ENCODE assay signal across 10 mouse cellular contexts in the genomic region with DNA sequence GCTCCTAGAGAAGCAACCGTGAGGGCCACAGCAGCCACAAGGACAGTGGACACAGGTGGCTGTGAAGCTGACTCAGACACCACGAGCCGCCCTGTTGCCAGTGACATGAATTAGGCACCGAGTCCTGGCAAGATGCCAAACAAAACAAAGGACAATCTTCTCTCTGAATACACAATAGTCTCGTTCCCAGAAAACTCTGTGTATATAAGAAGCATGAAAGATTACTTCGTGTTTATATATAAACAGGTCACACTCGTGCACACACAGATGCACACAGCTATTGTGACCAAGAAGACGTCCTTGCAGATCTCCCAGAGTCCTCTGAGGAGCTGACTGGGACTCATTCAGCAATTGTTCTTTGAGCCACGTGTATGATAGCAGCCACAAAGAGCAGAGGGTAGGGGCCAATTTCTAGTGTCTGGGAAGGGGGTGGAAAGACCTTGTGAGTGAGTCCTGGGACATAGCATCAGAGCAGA. TPM values are rescaled to one million over a fixed set of nuclear protein-coding genes. Genes with fewer than 3 reads are reported as not detected.
DNase-seq lines count a peak whose midpoint lies in the region; ATAC-seq and TF ChIP-seq lines count a peak whose summit lies in the region.
"Had no signal": no experiment of that assay in that cellular context is flagged by ENCODE, and none has a peak within 500 bp of the region (broad histone marks: within the 10 kb centered on the region; RNA-seq: fewer than 3 reads in every experiment).

No protein-coding gene starts in this region.

- no peaks in the 10 kb centered on the region for H3K36me3 ChIP-seq in embryonic facial prominence, embryonic 14.5 days (ENCODE audit: control insufficient read depth, insufficient read depth, low read length)
- no peaks in the 10 kb centered on the region for H3K36me3 ChIP-seq in embryonic facial prominence, embryonic 10.5 days (replicated peaks)
- no peaks in the 10 kb centered on the region for H3K36me3 ChIP-seq in neural tube, embryonic 12.5 days
- H3K36me3 ChIP-seq: embryonic facial prominence, embryonic 13.5 days had no signal

- H3K4me2 ChIP-seq in embryonic facial prominence, embryonic 14.5 days (ENCODE audit: low read depth, low read length) = no peak overlapping the region
- H3K4me2 ChIP-seq in neural tube, embryonic 12.5 days (replicated peaks) = no peak overlapping the region
- H3K4me2 ChIP-seq: embryonic facial prominence, embryonic 13.5 days had no signal

- no peak for TF ChIP-seq CTCF in gastrocnemius, adult 2 months (IDR thresholded peaks at IDR 0.05)

- no peaks in the 10 kb centered on the region for H3K9me3 ChIP-seq in embryonic facial prominence, embryonic 14.5 days (ENCODE audit: control insufficient read depth, low read length)
- H3K9me3 ChIP-seq in embryonic facial prominence, embryonic 10.5 days = no peaks in the 10 kb centered on the region
- no peaks in the 10 kb centered on the region for H3K9me3 ChIP-seq in neural tube, embryonic 12.5 days
- H3K9me3 ChIP-seq: embryonic facial prominence, embryonic 13.5 days had no signal

- no peak overlapping the region for H3K27ac ChIP-seq in embryonic facial prominence, embryonic 14.5 days (replicated peaks; ENCODE audit: low read depth, low read length)
- H3K27ac ChIP-seq in embryonic facial prominence, embryonic 10.5 days (replicated peaks) = no peak overlapping the region
- H3K27ac ChIP-seq in neural tube, embryonic 12.5 days = no peak overlapping the region
- H3K27ac ChIP-seq in gastrocnemius, adult 2 months = no peak overlapping the region
- H3K27ac ChIP-seq: embryonic facial prominence, embryonic 13.5 days had no signal

- 35% methylated on average over 9 of the region's 9 CpGs for WGBS in embryonic facial prominence, embryonic 14.5 days
- 64% methylated on average over 9 of the region's 9 CpGs for WGBS in embryonic facial prominence, embryonic 10.5 days
- WGBS in neural tube, embryonic 12.5 days = 33% methylated on average over 9 of the region's 9 CpGs

- peak; percentile 72 for DNase-seq in embryonic facial prominence, embryonic 14.5 days (ENCODE audit: low spot score)
- no peak for DNase-seq in embryonic facial prominence, embryonic 10.5 days (ENCODE audit: low spot score)
- no peak for DNase-seq in neural tube, embryonic 10.5 days (ENCODE audit: extremely low spot score, low spot score)
- DNase-seq in lung, postnatal 14 days = peak; percentile 73
- no peak for DNase-seq in testis, postnatal 14 days (ENCODE audit: low spot score)
- no peak for DNase-seq in gastrocnemius, adult 2 months
- DNase-seq in urinary bladder, postnatal 4 days (ENCODE audit: low spot score in 2 of 2) = no peak

- no peak overlapping the region for H3K9ac ChIP-seq in embryonic facial prominence, embryonic 14.5 days (ENCODE audit: low read depth, low read length)
- no peak overlapping the region for H3K9ac ChIP-seq in neural tube, embryonic 12.5 days
- H3K9ac ChIP-seq: embryonic facial prominence, embryonic 13.5 days had no signal

- ATAC-seq in embryonic facial prominence, embryonic 14.5 days (ENCODE audit: low read depth) = peak; percentile 70
- ATAC-seq in neural tube, embryonic 12.5 days (ENCODE audit: low FRiP score, low read depth) = 0 out of 2 replicates have a peak, but pooled peaks have one; percentile 21

- H3K27me3 ChIP-seq in embryonic facial prominence, embryonic 14.5 days (replicated peaks; ENCODE audit: control insufficient read depth, insufficient read depth, low read length) = no peaks in the 10 kb centered on the region
- no peaks in the 10 kb centered on the region for H3K27me3 ChIP-seq in embryonic facial prominence, embryonic 10.5 days (replicated peaks; ENCODE audit: low read depth, poor library complexity, severe bottlenecking)
- H3K27me3 ChIP-seq in neural tube, embryonic 12.5 days (replicated peaks) = peaks cover 4% of the 10 kb centered on the region; the same call in 1 of the 2 replicates
- H3K27me3 ChIP-seq: embryonic facial prominence, embryonic 13.5 days had no signal

- intact Hi-C loops in gastrocnemius, adult 2 months (cut with DNase I) = no loop called here

- H3K4me1 ChIP-seq in embryonic facial prominence, embryonic 14.5 days (ENCODE audit: control insufficient read depth, insufficient read depth, low read length) = no peaks in the 10 kb centered on the region
- H3K4me1 ChIP-seq in embryonic facial prominence, embryonic 10.5 days = 0 out of 2 replicates have a peak, but pooled peaks cover 4% of the 10 kb centered on the region
- 0 out of 2 replicates have a peak, but pooled peaks cover 6% of the 10 kb centered on the region for H3K4me1 ChIP-seq in neural tube, embryonic 12.5 days
- H3K4me1 ChIP-seq: embryonic facial prominence, embryonic 13.5 days had no signal

- no peak overlapping the region for H3K4me3 ChIP-seq in embryonic facial prominence, embryonic 14.5 days (ENCODE audit: low read depth, low read length)
- no peak overlapping the region for H3K4me3 ChIP-seq in embryonic facial prominence, embryonic 10.5 days
- no peak overlapping the region for H3K4me3 ChIP-seq in neural tube, embryonic 12.5 days
- H3K4me3 ChIP-seq in gastrocnemius, adult 2 months = no peak overlapping the region
- H3K4me3 ChIP-seq: embryonic facial prominence, embryonic 13.5 days had no signal

RNA-seq across cellular contexts. Expression of a gene that starts 18.7 kb away (rescaled TPM):
- 2.8 and 2.9 TPM in 2 replicates for polyA plus RNA-seq in embryonic facial prominence, embryonic 14.5 days (2014; fragmentation: Nextera tagmentation; extraction: Ambion mirVana)
- polyA plus RNA-seq in embryonic facial prominence, embryonic 10.5 days (2016; fragmentation: Nextera tagmentation; extraction: Ambion mirVana) = 2.2 and 2.4 TPM in 2 replicates
- 4.9 and 5.0 TPM in 2 replicates for polyA plus RNA-seq in neural tube, embryonic 12.5 days (2016; fragmentation: Nextera tagmentation; extraction: Ambion mirVana)
- 1 to 10 TPM; 7.2 to 8.6 TPM for total RNA-seq in gastrocnemius, adult 2 months (2021)
- total RNA-seq: hematopoietic stem cell, adult 5-6 weeks had no signal

Comparison
In these comparisons a context has a peak if more than half of its experiments do, and no peak if none do; other contexts are left out.
1. DNase-seq: peak in embryonic facial prominence, embryonic 14.5 days (single experiment) and lung, postnatal 14 days (single experiment); none in embryonic facial prominence, embryonic 10.5 days (single experiment), neural tube, embryonic 10.5 days (single experiment), testis, postnatal 14 days (single experiment), gastrocnemius, adult 2 months (single experiment) and urinary bladder, postnatal 4 days (0 of 2).